Comparison of ENCODE assay signal across 1 mouse cellular context in genomic region chr7:45367020-45367880, GRCm38 (mm10).
A peak's percentile ranks its signal among the peaks of the same experiment; 100 is the strongest.
TF ChIP-seq lines count a peak whose summit lies in the region.

No protein-coding gene starts in this region.

TF ChIP-seq in C2C12, 6 proteins besides CTCF, POLR2A, EP300 and RAD21:
- TF ChIP-seq MYOG (IDR thresholded peaks at IDR 0.05; ENCODE audit: control insufficient read depth, extremely low read depth, insufficient read length) = no peak
- peak; percentile 28 for TF ChIP-seq MAX (IDR thresholded peaks at IDR 0.05)
- TF ChIP-seq FOSL1 (IDR thresholded peaks at IDR 0.05; ENCODE audit: insufficient read depth, low read length, poor library complexity, severe bottlenecking) = no peak
- no peak for TF ChIP-seq USF1 (IDR thresholded peaks at IDR 0.05; ENCODE audit: low read depth)
- TF ChIP-seq CEBPB (IDR thresholded peaks at IDR 0.05; ENCODE audit: low read depth) = no peak
- no peak for TF ChIP-seq MYOD1 (IDR thresholded peaks at IDR 0.05; ENCODE audit: control insufficient read depth, insufficient read length, low read depth)
